Mouse (Mus musculus): ENCODE measurements around the gene Uggt2.

DNA sequence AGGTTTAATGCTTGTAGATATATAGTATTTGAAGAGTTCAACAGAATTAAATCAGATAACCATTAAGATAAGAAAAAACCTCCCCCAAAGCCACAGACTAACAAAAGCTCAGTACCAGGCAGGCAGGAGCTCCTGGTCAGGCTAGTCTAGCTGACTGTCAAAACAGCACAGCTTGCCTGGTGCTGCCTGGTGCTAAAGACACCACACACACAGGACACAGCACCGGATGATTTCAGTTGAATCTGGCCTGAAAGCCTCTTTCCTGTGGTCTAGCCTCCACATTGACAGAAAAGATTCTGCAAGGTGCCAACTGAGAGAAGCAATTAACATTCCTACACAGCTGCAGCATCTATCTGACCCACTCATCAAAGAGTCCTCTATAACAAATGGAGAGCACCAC is 37.4 kb downstream of the Uggt2 start:
- no peak for TF ChIP-seq CTCF (IDR thresholded peaks at IDR 0.05; ENCODE audit: borderline replicate concordance, insufficient read depth, low read depth, low read length)
- no peak for TF ChIP-seq POLR2A (IDR thresholded peaks at IDR 0.05; ENCODE audit: borderline replicate concordance, insufficient read depth, low read length)

All from cerebellum, adult 2 months (tissue).